Mouse (Mus musculus): ENCODE measurements around the gene Rsph14.

- no peak for TF ChIP-seq POLR2A (IDR thresholded peaks at IDR 0.05; ENCODE audit: low read depth, low read length)
- no peak for TF ChIP-seq CTCF (conservative IDR thresholded peaks at IDR 0.05; ENCODE audit: insufficient read depth, insufficient read length, low read depth, low read length)
Measured at GRCm38 (mm10) chr10:75053655-75054054, 21.3 kb upstream of the Rsph14 start.
